Mouse (Mus musculus): ENCODE data around the gene Prlhr. TPM values are rescaled to one million over a fixed set of nuclear protein-coding genes. Genes with fewer than 3 reads are reported as not detected.

The Prlhr gene
- polyA plus RNA-seq, 1 experiment from 2014 or later, result not detected

GRCm38 (mm10) chr19:60417611-60418010 lies 50.5 kb downstream of the Prlhr start:
- 0 out of 2 replicates have a peak, but pooled peaks have one; percentile 52 for ATAC-seq
- H3K36me3 ChIP-seq, result no peaks in the 10 kb centered on the region
- WGBS (ENCODE audit: insufficient replicate concordance), result 57% methylated on average over 1 of the region's 1 CpGs
- H3K4me3 ChIP-seq, result no peak overlapping the region
- no peak overlapping the region for H3K4me2 ChIP-seq
- no peaks in the 10 kb centered on the region for H3K4me1 ChIP-seq
- H3K27me3 ChIP-seq (replicated peaks), result no peaks in the 10 kb centered on the region; the same call in 1 of the 2 replicates
- H3K27ac ChIP-seq, result no peak overlapping the region
- no peak overlapping the region for H3K9ac ChIP-seq
- H3K9me3 ChIP-seq (replicated peaks), result no peaks in the 10 kb centered on the region

Other genes starting within 250 kb of the Prlhr start
- 24.6 and 25.3 TPM in 2 replicates for gene Fam204a, start 241.6 kb downstream of the Prlhr start, polyA plus RNA-seq (2016; fragmentation: Nextera tagmentation; extraction: Ambion mirVana)
- gene Cacul1, start 112.7 kb upstream of the Prlhr start, polyA plus RNA-seq (2016; fragmentation: Nextera tagmentation; extraction: Ambion mirVana), result 17.3 and 17.5 TPM in 2 replicates

Data from liver, embryonic 12.5 days (tissue).